In genomic region chr5:92220287-92220902, GRCm38 (mm10) we compare ENCODE assay signal across 20 mouse cellular contexts. TPM values are rescaled to one million over a fixed set of nuclear protein-coding genes. Genes with fewer than 3 reads are reported as not detected.
A peak's percentile ranks its signal among the peaks of the same experiment; 100 is the strongest.
DNase-seq lines count a peak whose midpoint lies in the region; ATAC-seq lines count a peak whose summit lies in the region.
"Had no signal": no experiment of that assay in that cellular context is flagged by ENCODE, and none has a peak within 500 bp of the region (broad histone marks: within the 10 kb centered on the region; RNA-seq: fewer than 3 reads in every experiment).

No protein-coding gene starts in this region.

- ATAC-seq in kidney, embryonic 14.5 days (ENCODE audit: low FRiP score, low TSS enrichment) = no peak
- ATAC-seq in kidney, embryonic 15.5 days (replicated peaks; ENCODE audit: low FRiP score) = no peak

- H3K9me3 ChIP-seq in kidney, embryonic 14.5 days (ENCODE audit: control insufficient read depth, low read length) = no peaks in the 10 kb centered on the region
- H3K9me3 ChIP-seq in kidney, embryonic 15.5 days (replicated peaks) = no peaks in the 10 kb centered on the region
- H3K9me3 ChIP-seq: G1E; neural tube, embryonic 12.5 days had no signal

- H3K4me2 ChIP-seq in kidney, embryonic 14.5 days (replicated peaks; ENCODE audit: low read depth, low read length) = no peak overlapping the region
- no peak overlapping the region for H3K4me2 ChIP-seq in kidney, embryonic 15.5 days
- H3K4me2 ChIP-seq: neural tube, embryonic 12.5 days had no signal

- no peaks in the 10 kb centered on the region for H3K36me3 ChIP-seq in kidney, embryonic 14.5 days (ENCODE audit: control insufficient read depth, insufficient read depth, low read length)
- no peaks in the 10 kb centered on the region for H3K36me3 ChIP-seq in kidney, embryonic 15.5 days
- H3K36me3 ChIP-seq: G1E; neural tube, embryonic 12.5 days had no signal

- H3K27ac ChIP-seq in kidney, embryonic 14.5 days (ENCODE audit: low read depth, low read length) = no peak overlapping the region
- H3K27ac ChIP-seq in kidney, embryonic 15.5 days = peak overlapping the region; percentile 22; the same call in 1 of the 2 replicates
- H3K27ac ChIP-seq: kidney, postnatal 0 days; left cerebral cortex, adult 2 months; neural tube, embryonic 12.5 days had no signal

- no peaks in the 10 kb centered on the region for H3K4me1 ChIP-seq in kidney, embryonic 14.5 days (ENCODE audit: control insufficient read depth, insufficient read depth, low read length)
- H3K4me1 ChIP-seq in kidney, embryonic 15.5 days = no peaks in the 10 kb centered on the region
- H3K4me1 ChIP-seq: neural tube, embryonic 12.5 days had no signal

- peak; percentile 28 for DNase-seq in adrenal gland, postnatal 10 days
- no peak for DNase-seq in adrenal gland, postnatal 36 days
- DNase-seq in kidney, adult 8-10 months = peak; percentile 26 to 36
- DNase-seq in NIH3T3 (ENCODE audit: low read depth) = peak; percentile 75
- DNase-seq in spleen, adult 12 weeks (ENCODE audit: low spot score) = no peak
- DNase-seq in frontal cortex, postnatal 36 days (ENCODE audit: low spot score in 2 of 2) = no peak
- DNase-seq: adrenal gland, postnatal 25 days; embryo, embryonic 11 days; heart, postnatal 36 days had no signal

- no peak overlapping the region for H3K4me3 ChIP-seq in kidney, embryonic 14.5 days (ENCODE audit: low read length)
- H3K4me3 ChIP-seq in kidney, embryonic 15.5 days (replicated peaks) = no peak overlapping the region
- H3K4me3 ChIP-seq: left cerebral cortex, adult 2 months; neural tube, embryonic 12.5 days had no signal

- no peaks in the 10 kb centered on the region for H3K27me3 ChIP-seq in kidney, embryonic 14.5 days (ENCODE audit: control insufficient read depth, insufficient read depth, low read length)
- no peaks in the 10 kb centered on the region for H3K27me3 ChIP-seq in kidney, embryonic 15.5 days
- H3K27me3 ChIP-seq: neural tube, embryonic 12.5 days had no signal

- H3K9ac ChIP-seq in kidney, embryonic 14.5 days (ENCODE audit: low read depth, low read length) = no peak overlapping the region
- H3K9ac ChIP-seq in kidney, embryonic 15.5 days = no peak overlapping the region
- H3K9ac ChIP-seq: neural tube, embryonic 12.5 days had no signal

- WGBS in kidney, embryonic 14.5 days = 92% methylated on average over 8 of the region's 8 CpGs
- WGBS in kidney, embryonic 15.5 days = 90% methylated on average over 8 of the region's 8 CpGs

RNA-seq across cellular contexts. Expression of gene U90926, which starts 5.2 kb away (rescaled TPM):
- under 1 TPM in 1 of 2 experiments, not detected in 1; 0.96 TPM for total RNA-seq in adrenal gland, postnatal 10 days (2021)
- not detected for total RNA-seq in adrenal gland, postnatal 36 days (2021)
- not detected in 2 replicates for polyA plus RNA-seq in kidney, embryonic 14.5 days (2014; fragmentation: Nextera tagmentation; extraction: Ambion mirVana)
- polyA plus RNA-seq in kidney, embryonic 15.5 days (2015; fragmentation: Nextera tagmentation; extraction: Ambion mirVana) = not detected in 2 replicates
- total RNA-seq: adrenal gland, postnatal 25 days; G1E; heart, postnatal 36 days; left cerebral cortex, adult 2 months; liver, adult 2 months; megakaryocyte-erythroid progenitor cell, adult 5-6 weeks had no signal
- polyA plus RNA-seq: forebrain, embryonic 11.5 days; G1E; gonadal fat pad, adult 2 months; kidney, postnatal 0 days; liver, adult 2 months; neural tube, embryonic 12.5 days; stomach, embryonic 14.5 days had no signal

RNA-seq across cellular contexts. Expression of gene Ppef2, which starts 35.7 kb away (rescaled TPM):
- total RNA-seq in adrenal gland, postnatal 10 days (2021) = under 1 TPM; 0.12 to 0.21 TPM
- total RNA-seq in adrenal gland, postnatal 36 days (2021) = not detected
- polyA plus RNA-seq in kidney, embryonic 14.5 days (2014; fragmentation: Nextera tagmentation; extraction: Ambion mirVana) = 0.31 TPM in 1 of 2 replicates, not detected in the other
- polyA plus RNA-seq in kidney, embryonic 15.5 days (2015; fragmentation: Nextera tagmentation; extraction: Ambion mirVana) = 0.08 and 0.35 TPM in 2 replicates
- total RNA-seq: heart, postnatal 36 days; liver, adult 2 months; megakaryocyte-erythroid progenitor cell, adult 5-6 weeks had no signal
- polyA plus RNA-seq: forebrain, embryonic 11.5 days; G1E had no signal

RNA-seq across cellular contexts. Expression of gene Naaa, which starts 57.6 kb away (rescaled TPM):
- 10 to 100 TPM; 26.7 to 27.0 TPM for total RNA-seq in adrenal gland, postnatal 10 days (2021)
- total RNA-seq in adrenal gland, postnatal 36 days (2021) = 10 to 100 TPM; 17.5 to 19.6 TPM
- polyA plus RNA-seq in kidney, embryonic 14.5 days (2014; fragmentation: Nextera tagmentation; extraction: Ambion mirVana) = 18.6 and 22.9 TPM in 2 replicates
- 21.3 and 24.1 TPM in 2 replicates for polyA plus RNA-seq in kidney, embryonic 15.5 days (2015; fragmentation: Nextera tagmentation; extraction: Ambion mirVana)

Comparison
In these comparisons a context has a peak if more than half of its experiments do, and no peak if none do; other contexts are left out.
1. DNase-seq: peak in adrenal gland, postnatal 10 days (single experiment), kidney, adult 8-10 months (2 of 2) and NIH3T3 (single experiment); none in adrenal gland, postnatal 36 days (0 of 2), spleen, adult 12 weeks (single experiment) and frontal cortex, postnatal 36 days (0 of 2).